Mouse (Mus musculus) liver, embryonic 15.5 days (tissue): ENCODE measurements around the gene 9530068E07Rik. TPM values are rescaled to one million over a fixed set of nuclear protein-coding genes. Genes with fewer than 3 reads are reported as not detected.

ENCODE experiments used
- polyA plus RNA-seq: library from polyadenylated mRNA; unstranded; fragments of >200 nt; fragmentation: Nextera tagmentation; extraction: Ambion mirVana; gene quantifications from 2 replicates; pipeline ENCODE4 v1.2.1, GENCODE M21; 2015

9530068E07Rik gene
- polyA plus RNA-seq, 1 experiment from 2014 or later: 55.4 TPM

Other genes starting within 250 kb of the 9530068E07Rik start
- gene Olfr1371, start 182.4 kb upstream of the 9530068E07Rik start, polyA plus RNA-seq: not detected in 2 replicates
- gene Skp1a, start 164.4 kb upstream of the 9530068E07Rik start, polyA plus RNA-seq: 236 and 277 TPM in 2 replicates
- 1.4 and 1.9 TPM in 2 replicates for gene Tcf7, start 113.4 kb upstream of the 9530068E07Rik start, polyA plus RNA-seq
- 119 TPM in 2 replicates for gene Vdac1, start 35.6 kb upstream of the 9530068E07Rik start, polyA plus RNA-seq